Mouse (Mus musculus) cerebellum, adult 2 months (tissue): ENCODE data around the gene Loxl4.

Experiments
- CTCF ChIP-seq: fragments of 200-500 bp; IDR thresholded peaks from 2 replicates; pipeline ENCODE4 v1.5.1; 2011; ENCODE audit warnings: low read depth, mild to moderate bottlenecking, control low read depth, low read length, moderate library complexity, borderline replicate concordance; ENCODE audit not compliant: insufficient read depth
- POLR2A ChIP-seq: fragments of 200-500 bp; IDR thresholded peaks from 2 replicates; pipeline ENCODE4 v1.6.1; 2011; ENCODE audit warnings: low read length, control low read depth, borderline replicate concordance; ENCODE audit not compliant: insufficient read depth

- TF ChIP-seq POLR2A (no peak), CTCF (no peak)
Observed at GRCm38 (mm10) chr19:42612654-42613053, at the start of gene Loxl4.
